Mouse (Mus musculus) liver, embryonic 11.5 days (tissue): ENCODE measurements at regions not wholly inside any gene's neighbourhood (a gene's known extent, or its start where the extent isn't known, plus 50 kb on each side); places are given as distances from the start of the nearest gene placed in this dataset.
A peak's percentile ranks its signal among the peaks of the same experiment; 100 is the strongest.

Experiments
- ATAC-seq: fragments of 200-750 bp; cut with Nextera tagmentation; replicated peaks from 2 replicates; pipeline ENCODE4 v1.8.0; 2017; ENCODE audit warnings: moderate number of reproducible peaks, mild to moderate bottlenecking, moderate TSS enrichment, moderate library complexity; ENCODE audit not compliant: low FRiP score
- DNase-seq: peaks from one replicate; pipeline ENCODE4 v3.0.0-alpha.2; 2017; ENCODE audit warnings: low spot score
- H3K27ac ChIP-seq: fragments of 300-500 bp; sonication (generic); 2 replicates; pipeline ENCODE4 v1.5.1; 2014; ENCODE audit warnings: mild to moderate bottlenecking, low read depth, low read length, control low read depth
- H3K27me3 ChIP-seq: fragments of 300-500 bp; sonication (generic); replicated peaks from 2 replicates; pipeline ENCODE4 v1.6.1; 2014; ENCODE audit warnings: low read length, mixed read lengths; ENCODE audit not compliant: control insufficient read depth, insufficient read depth
- H3K36me3 ChIP-seq: fragments of 300-500 bp; sonication (generic); 2 replicates; pipeline ENCODE4 v1.6.1; 2014; ENCODE audit warnings: mild to moderate bottlenecking, low read length, moderate library complexity, mixed read lengths; ENCODE audit not compliant: control insufficient read depth, insufficient read depth
- H3K4me1 ChIP-seq: fragments of 300-500 bp; sonication (generic); replicated peaks from 2 replicates; pipeline ENCODE4 v1.6.1; 2014; ENCODE audit warnings: low read length, mixed read lengths; ENCODE audit not compliant: control insufficient read depth, insufficient read depth
- H3K4me2 ChIP-seq: fragments of 300-500 bp; sonication (generic); 2 replicates; pipeline ENCODE4 v1.6.1; 2014; ENCODE audit warnings: mild to moderate bottlenecking, control low read depth, moderate library complexity
- H3K4me3 ChIP-seq: fragments of 300-500 bp; sonication (generic); 2 replicates; pipeline ENCODE4 v1.5.1; 2014; ENCODE audit warnings: low read depth, low read length, control low read depth
- H3K9ac ChIP-seq: fragments of 300-500 bp; sonication (generic); 2 replicates; pipeline ENCODE4 v1.6.1; 2014; ENCODE audit warnings: low read depth, low read length, control low read depth
- H3K9me3 ChIP-seq: fragments of 300-500 bp; sonication (generic); 2 replicates; pipeline ENCODE4 v1.6.1; 2016; ENCODE audit warnings: low read length, inconsistent platforms, mixed read lengths; ENCODE audit not compliant: control insufficient read depth
- WGBS: fragments of 180-500 bp; shearing (Covaris S2); extraction: QIAGEN DNeasy Blood & Tissue Kit; methylation state at CpG from one replicate; pipeline ENCODE4 v1.1.7; 2014; 5-methylcytosine and 5-hydroxymethylcytosine counted together

DNA sequence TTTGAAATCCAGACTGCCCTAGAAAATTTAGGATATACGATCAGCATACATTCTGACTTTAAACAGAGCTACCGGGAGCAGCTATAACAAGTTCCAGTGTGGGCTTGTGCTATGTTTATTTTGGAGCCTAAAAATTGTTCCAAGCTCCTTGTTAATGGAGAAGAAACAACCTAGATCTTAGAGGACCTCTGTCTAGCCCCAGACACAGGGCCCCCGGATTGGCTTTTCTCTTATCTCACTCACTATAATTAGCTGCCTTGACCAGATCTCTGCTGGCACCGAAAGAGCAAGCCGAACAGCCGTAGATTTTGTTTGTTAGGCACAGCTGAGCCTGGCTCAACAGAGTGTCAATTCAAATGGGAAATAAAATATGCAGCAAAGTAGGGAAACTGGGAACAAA is 50.1 kb upstream of the Herpud2 start:
- Histone ChIP-seq H3K9ac (no peak overlapping the region), H3K27ac (no peak overlapping the region), H3K36me3 (no peaks in the 10 kb centered on the region), H3K9me3 (no peaks in the 10 kb centered on the region), H3K4me3 (no peak overlapping the region), H3K27me3 (no peaks in the 10 kb centered on the region), H3K4me2 (0 out of 2 replicates have a peak overlapping the region, but pooled peaks have one; percentile 0), H3K4me1 (no peaks in the 10 kb centered on the region)
- ATAC-seq (no peak), DNase-seq (no peak)
- WGBS: 25% methylated on average over 6 of the region's 6 CpGs
